Mouse (Mus musculus) liver, embryonic 16.5 days (tissue): ENCODE results near the gene Rassf6. TPM values are rescaled to one million over a fixed set of nuclear protein-coding genes. Genes with fewer than 3 reads are reported as not detected.

Experiments
- polyA plus RNA-seq: library from polyadenylated mRNA; unstranded; fragments of >200 nt; fragmentation: Nextera tagmentation; extraction: Ambion mirVana; gene quantifications from 2 replicates; pipeline ENCODE4 v1.2.1, GENCODE M21; 2015

Gene Rassf6
- polyA plus RNA-seq, 1 experiment from 2014 or later: 6.7 TPM

Other genes starting within 250 kb of the Rassf6 start
- gene Alb, start 179.8 kb downstream of the Rassf6 start, polyA plus RNA-seq: 7,404 and 8,768 TPM in 2 replicates
- 15,779 and 15,904 TPM in 2 replicates for gene Afp, start 149.9 kb downstream of the Rassf6 start, polyA plus RNA-seq
- gene Afm, start 121.7 kb downstream of the Rassf6 start, polyA plus RNA-seq: 34.3 and 34.6 TPM in 2 replicates
- 1.5 and 1.8 TPM in 2 replicates for gene 5830473C10Rik, start 79.5 kb downstream of the Rassf6 start, polyA plus RNA-seq
- gene Cxcl5, start 118.7 kb upstream of the Rassf6 start, polyA plus RNA-seq: 0.51 and 0.60 TPM in 2 replicates
- 133 and 149 TPM in 2 replicates for gene Ppbp, start 127.9 kb upstream of the Rassf6 start, polyA plus RNA-seq
- 272 and 275 TPM in 2 replicates for gene Pf4, start 131.8 kb upstream of the Rassf6 start, polyA plus RNA-seq
- gene Cxcl3, start 145.4 kb upstream of the Rassf6 start, polyA plus RNA-seq: not detected in 2 replicates
- gene Cxcl15, start 153.9 kb upstream of the Rassf6 start, polyA plus RNA-seq: not detected in 2 replicates